Mouse (Mus musculus): ENCODE results near the gene Acsm3. TPM values are rescaled to one million over a fixed set of nuclear protein-coding genes. Genes with fewer than 3 reads are reported as not detected.

Acsm3 gene
- total RNA-seq, 2 experiments from 2014 or later = 0.10 to 1.3 TPM

GRCm38 (mm10) chr7:119794251-119794638 is 33.5 kb downstream of the Acsm3 start:
- no peak for DNase-seq

GRCm38 (mm10) chr7:119795311-119795710 is 34.6 kb downstream of the Acsm3 start:
- intact Hi-C loops (cut with DNase I) = no loop called here
- DNase-seq = no peak

More at GRCm38 (mm10) chr7:119794251-119794638, 33.5 kb downstream of the Acsm3 start:
- intact Hi-C loops (cut with DNase I) = loop anchor here (5.0 kb wide), 1 partner anchor 72 kb away; the partner anchor contains the start of gene Thumpd1

DNA sequence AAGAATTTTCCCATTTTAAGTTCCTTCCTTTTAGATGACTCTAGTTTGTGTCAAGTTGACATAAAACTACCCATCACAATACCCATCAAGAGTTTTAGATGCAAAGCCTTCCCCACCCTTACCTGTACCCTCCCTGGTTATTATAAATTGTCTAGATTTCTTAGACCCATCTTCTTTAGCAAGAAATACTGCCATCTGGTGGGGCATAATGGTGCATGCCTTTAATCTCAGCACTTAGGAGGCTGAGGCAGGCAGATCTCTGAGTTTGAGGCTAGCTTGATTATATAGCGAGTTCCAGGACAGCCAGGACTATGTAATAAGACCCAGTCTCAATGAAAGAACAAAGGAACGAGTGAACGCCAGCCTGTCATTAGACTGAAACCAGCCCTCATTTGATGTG is 39.8 kb downstream of the Acsm3 start:
- intact Hi-C loops (cut with DNase I) = no loop called here
- DNase-seq = no peak

DNA sequence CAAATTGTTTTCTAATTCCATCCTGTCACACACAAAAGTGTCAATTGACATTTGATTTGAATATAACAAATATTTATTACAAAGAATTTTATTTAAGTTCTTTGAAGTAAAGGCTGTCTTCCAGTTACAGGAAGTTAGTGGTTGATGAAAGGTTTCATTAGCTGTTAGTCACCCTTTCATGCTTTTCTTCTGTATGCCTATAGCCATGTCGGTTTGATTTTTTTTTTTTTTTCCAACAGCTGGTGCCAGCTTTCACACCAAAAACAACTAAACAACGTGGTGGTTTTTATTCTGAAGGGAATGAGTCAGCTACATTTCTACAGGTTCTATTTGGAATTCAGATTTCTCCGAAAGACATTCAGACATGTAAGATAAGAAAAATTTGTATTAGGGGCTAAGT is 40.3 kb downstream of the Acsm3 start:
- intact Hi-C loops (cut with DNase I) = no loop called here
- DNase-seq = no peak

DNA sequence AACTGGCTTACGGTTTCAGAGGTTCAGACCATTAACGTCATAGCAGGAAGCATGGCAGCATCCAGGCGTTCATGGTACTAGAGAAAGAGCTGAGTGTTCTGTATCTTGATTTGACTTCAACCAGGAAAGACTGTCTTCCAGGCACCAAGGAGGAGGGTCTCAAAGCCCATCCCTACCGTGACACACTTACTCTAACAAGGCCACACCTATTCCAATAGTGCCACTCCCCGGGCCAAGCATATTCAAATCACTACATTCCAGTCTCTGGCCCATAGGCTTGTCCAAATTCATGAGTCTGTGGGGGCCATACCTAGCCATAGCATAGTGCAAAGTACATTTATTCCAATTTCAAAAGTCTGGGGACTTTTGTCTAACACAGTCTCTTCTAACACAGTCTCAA is 46.7 kb downstream of the Acsm3 start:
- no peak for DNase-seq
- intact Hi-C loops (cut with DNase I) = no loop called here

DNA sequence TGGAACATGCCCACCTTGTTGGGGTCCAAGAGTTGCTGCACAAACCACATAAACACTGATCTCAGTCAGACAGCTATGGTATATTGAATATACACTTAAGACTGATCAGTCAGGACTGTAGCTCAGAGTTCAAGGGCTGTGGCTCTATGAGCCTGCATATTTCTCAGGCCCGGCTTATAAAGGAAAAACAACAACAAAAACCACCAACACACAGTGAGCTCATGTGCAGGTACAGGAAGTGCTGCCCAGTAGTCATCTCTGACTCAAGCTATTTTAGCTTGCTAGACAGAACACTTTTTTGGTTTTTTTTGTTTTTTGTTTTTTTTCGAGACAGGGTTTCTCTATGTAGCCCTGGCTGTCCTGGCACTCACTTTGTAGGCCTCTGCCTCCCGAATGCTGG is 48.0 kb downstream of the Acsm3 start:
- intact Hi-C loops (cut with DNase I) = no loop called here

GRCm38 (mm10) chr7:119835371-119835770 is 74.6 kb downstream of the Acsm3 start:
- DNase-seq = no peak
- intact Hi-C loops (cut with DNase I) = no loop called here

More for the DNA sequence above, 48.0 kb downstream of the Acsm3 start:
- no peak for DNase-seq

DNA sequence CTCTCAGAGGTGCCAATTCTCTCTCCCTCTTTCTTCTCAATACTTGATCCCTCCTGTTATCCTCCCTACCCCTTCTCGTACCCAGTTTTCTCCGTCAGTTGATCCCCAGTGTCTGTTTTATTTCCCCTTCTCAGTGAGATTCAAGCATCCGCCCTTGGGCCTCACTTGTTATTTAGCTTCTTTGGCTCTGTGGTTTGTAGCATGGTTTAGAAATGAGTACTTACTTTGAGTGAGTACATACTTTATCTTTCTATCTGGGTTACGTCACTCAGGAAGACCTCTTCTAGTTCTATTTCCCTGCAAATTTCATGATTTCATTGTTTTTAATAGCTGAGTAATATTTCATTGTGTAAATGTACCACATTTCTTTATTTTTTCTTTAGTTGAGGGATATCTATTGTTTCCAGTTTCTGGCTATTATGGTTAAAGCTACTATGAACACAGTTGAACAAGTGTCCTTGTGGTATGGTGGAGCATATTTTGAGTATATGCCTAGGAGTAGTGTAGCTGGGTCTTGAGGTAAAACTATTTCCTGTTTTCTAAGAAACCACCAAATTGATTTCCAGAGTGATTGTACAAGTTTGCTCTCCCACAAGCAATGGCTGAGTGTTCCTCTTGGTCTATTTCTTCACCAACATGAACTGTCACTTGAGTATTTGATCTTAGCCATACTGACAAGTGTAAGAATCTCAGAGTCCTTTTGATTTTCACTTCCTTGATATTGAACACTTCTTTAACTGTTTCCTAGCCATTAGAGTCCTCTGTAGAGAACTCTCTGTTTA is 75.5 kb downstream of the Acsm3 start:
- no peak for DNase-seq

More for the DNA sequence above, 75.5 kb downstream of the Acsm3 start:
- intact Hi-C loops (cut with DNase I) = no loop called here

Other genes starting within 250 kb of the Acsm3 start
- 1 to 10 TPM; 2.1 to 3.8 TPM for gene Acsm5, start 241.5 kb upstream of the Acsm3 start, total RNA-seq (2021)
- not detected for gene Pdilt, start 237.4 kb upstream of the Acsm3 start, total RNA-seq (2021)
- gene Acsm2, start 206.6 kb upstream of the Acsm3 start, total RNA-seq (2021) = not detected
- gene Acsm1, start 153.9 kb upstream of the Acsm3 start, total RNA-seq (2021) = under 1 TPM in 1 of 2 experiments, not detected in 1; 0.22 TPM
- gene Acsm4, start 70.9 kb upstream of the Acsm3 start, total RNA-seq (2021) = not detected
- gene Thumpd1, start 40.1 kb upstream of the Acsm3 start, total RNA-seq (2021) = 10 to 100 TPM; 13.3 to 16.4 TPM
- gene Rexo5, start 33.1 kb downstream of the Acsm3 start, total RNA-seq (2021) = 1 to 10 TPM; 1.9 to 2.3 TPM
- gene Eri2, start 33.1 kb downstream of the Acsm3 start, total RNA-seq (2021) = 1 to 10 TPM; 2.3 to 2.8 TPM
- gene Lyrm1, start 134.9 kb downstream of the Acsm3 start, total RNA-seq (2021) = 1 to 10 TPM; 6.9 to 7.6 TPM
- 10 to 100 TPM; 12.7 to 14.2 TPM for gene Dcun1d3, start 135.4 kb downstream of the Acsm3 start, total RNA-seq (2021)

Data from heart, postnatal 14 days (tissue).